Mouse (Mus musculus): ENCODE measurements around the gene Olig1. TPM values are rescaled to one million over a fixed set of nuclear protein-coding genes. Genes with fewer than 3 reads are reported as not detected.
"Not testable (repeated sequence)": the region's sequence is repeated elsewhere in the genome, so short reads cannot be mapped to it uniquely, and the experiment has no call there.

Olig1 gene
- polyA plus RNA-seq, 1 experiment from 2014 or later, result 0.10 TPM

DNA sequence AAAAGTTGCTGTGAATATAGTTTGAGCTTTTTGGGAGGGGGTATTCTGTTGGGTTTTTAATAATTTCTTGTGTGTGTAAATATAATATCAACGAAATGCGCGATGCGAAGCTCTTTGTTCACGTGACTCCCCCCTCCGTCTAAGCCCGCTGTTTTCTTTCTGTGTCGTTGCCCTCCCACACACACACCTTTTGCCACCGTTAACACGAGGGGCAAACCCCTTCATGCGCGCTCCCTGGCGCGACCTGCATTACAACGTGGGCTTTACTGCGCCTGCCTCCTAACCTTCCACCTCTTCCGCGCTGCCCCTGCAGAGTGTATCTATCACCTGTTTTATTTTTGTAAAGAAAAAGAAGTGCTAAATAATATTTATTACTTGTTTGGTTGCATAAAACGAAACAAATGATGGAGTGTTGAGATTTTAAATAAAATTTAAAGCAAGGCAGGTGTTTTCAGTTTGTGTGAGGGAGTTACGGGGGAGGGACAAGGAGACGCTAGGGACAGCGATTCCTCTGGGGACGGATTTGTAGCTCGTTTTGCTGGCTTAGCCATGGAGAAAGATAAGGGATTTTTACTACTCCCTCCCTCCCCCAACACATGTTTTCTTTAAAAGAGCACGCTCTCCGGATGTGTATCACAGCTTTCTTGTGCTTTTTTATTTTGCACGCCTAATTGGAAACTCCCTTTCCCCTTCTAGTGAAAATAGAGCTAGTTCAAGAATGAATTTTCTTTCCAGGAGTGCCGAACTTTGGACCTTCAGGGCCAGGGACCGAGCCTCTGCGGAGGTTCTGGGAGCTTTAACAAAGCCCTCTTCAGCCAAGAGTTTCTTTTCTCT, 41.1 kb upstream of the Olig1 start:
- WGBS, result 3% methylated on average over 30 of the region's 30 CpGs
- H3K27ac ChIP-seq, result no peak overlapping the region
- H3K36me3 ChIP-seq, result no peaks in the 10 kb centered on the region
- no peak overlapping the region for H3K4me3 ChIP-seq
- no peaks in the 10 kb centered on the region for H3K9me3 ChIP-seq
- H3K27me3 ChIP-seq (ENCODE audit: insufficient read depth, poor library complexity, severe bottlenecking), result peaks cover 100% of the 10 kb centered on the region
- no peak for DNase-seq (ENCODE audit: low spot score)
- peaks cover 32% of the 10 kb centered on the region for H3K4me1 ChIP-seq

DNA sequence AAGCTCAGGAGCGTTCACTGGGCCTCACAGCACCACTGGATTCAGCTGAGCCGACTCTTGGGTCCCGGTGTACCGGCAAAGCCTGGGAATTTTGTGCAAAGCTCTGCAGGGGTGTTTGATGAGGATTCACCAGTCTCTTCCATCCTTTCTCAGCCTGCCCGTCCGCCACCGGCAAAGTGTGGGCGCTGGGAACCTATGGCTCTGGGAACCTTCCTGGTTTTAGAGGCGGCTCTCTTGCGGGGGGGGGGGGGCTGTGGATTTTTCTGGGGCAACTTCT, 40.6 kb upstream of the Olig1 start:
- Histone ChIP-seq H3K36me3 (no peaks in the 10 kb centered on the region), H3K4me3 (no peak overlapping the region), H3K9me3 (no peaks in the 10 kb centered on the region), H3K27ac (no peak overlapping the region), H3K27me3 (ENCODE audit: insufficient read depth, poor library complexity, severe bottlenecking) (peaks cover 100% of the 10 kb centered on the region), H3K4me1 (peaks cover 32% of the 10 kb centered on the region)
- DNase-seq (ENCODE audit: low spot score), result no peak
- WGBS, result 5% methylated on average over 10 of the region's 10 CpGs

DNA sequence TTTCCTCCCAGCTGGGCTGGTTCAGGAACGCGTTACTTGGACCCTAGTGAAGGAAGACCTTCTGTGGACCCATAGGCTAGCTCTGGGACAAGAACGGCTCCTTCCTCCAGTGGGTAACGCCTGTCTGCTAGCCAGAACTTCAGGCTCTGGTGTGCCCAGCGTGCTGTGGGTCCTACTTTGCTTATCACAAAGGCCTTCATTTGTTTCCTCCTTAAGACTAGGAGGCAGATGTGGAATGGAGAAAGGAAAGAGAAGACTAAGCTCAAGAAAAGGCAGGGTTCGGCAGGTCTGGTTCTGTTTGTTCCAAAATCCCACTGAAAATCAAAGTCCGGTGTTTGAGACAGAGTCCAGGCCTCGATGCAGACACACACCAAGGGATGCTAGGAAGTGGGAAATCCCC, 39.9 kb upstream of the Olig1 start:
- no peaks in the 10 kb centered on the region for H3K9me3 ChIP-seq
- H3K27ac ChIP-seq, result no peak overlapping the region
- H3K4me3 ChIP-seq, result no peak overlapping the region
- H3K36me3 ChIP-seq, result no peaks in the 10 kb centered on the region
- peaks cover 100% of the 10 kb centered on the region for H3K27me3 ChIP-seq (ENCODE audit: insufficient read depth, poor library complexity, severe bottlenecking)
- WGBS, result 21% methylated on average over 8 of the region's 8 CpGs
- no peak for DNase-seq (ENCODE audit: low spot score)
- H3K4me1 ChIP-seq, result peaks cover 31% of the 10 kb centered on the region

DNA sequence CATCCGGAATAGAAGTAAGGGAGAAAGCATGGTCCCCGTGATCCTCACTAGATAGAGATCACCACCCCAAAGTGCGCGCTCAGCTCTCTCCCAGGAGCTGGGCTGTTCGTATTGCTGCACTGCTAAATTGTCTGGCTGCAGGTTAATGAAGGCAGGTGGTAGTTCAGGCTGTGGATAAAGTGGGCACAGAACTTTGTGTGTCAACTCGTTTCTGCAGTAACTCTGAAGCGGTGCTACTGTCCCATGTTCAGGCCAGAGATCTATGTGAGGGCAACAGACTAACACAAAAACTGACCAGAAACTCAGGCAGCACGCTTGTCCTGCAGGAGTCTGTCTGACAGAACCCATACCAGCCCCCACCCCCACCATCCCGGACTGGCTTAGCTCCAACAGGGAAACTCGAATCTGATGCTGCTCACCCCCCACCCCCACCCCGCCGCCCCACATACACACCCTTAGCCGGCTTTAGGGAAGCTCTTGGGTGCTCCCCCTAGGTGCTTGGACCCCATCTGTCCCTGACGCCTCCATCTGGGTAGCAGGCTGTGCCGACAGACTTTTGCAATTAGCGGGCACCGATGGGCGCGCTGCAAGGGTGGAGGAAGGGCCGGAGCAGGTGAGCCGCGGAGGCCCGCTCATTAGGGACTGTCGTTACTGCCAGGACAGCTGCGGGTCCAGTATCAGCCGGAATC, 37.6 kb upstream of the Olig1 start:
- H3K27ac ChIP-seq, result no peak overlapping the region

DNA sequence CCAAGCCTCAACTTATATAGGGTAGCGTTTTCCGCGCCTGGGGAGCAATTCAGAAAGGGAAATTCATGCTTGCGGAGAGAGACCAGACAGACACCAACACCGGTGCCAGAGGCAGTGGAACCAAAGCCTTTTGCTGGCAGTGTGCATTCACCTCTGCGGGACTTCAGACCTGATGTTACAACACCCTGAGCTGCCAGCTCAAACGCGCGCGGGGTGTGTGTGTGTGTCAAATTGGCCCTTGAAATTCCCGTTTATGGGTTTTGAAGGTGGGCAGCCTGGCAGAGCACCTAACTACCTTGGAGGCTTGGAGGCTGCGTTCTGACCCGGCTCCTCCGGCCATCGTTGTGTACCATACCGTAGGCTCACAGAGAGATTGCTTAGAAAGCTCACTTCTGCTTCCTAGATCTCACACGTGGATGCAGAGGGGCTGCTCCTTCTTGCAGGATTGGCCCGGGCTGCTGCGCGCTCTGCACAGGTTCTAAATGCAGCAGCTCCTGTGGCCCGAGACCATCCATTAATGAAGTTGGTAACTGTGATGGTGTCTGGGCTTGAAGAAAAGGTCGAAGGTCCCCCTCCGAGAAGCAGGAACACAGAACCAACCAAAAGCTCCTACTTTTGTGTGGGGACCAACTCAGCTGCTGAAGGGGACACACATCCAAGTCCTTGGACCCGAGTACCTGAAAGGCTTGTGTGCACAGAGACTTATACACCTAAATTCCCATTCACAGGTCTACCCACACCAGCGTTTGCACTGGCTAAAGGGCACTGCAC, 36.9 kb upstream of the Olig1 start:
- H3K27ac ChIP-seq, result no peak overlapping the region
- H3K36me3 ChIP-seq, result no peaks in the 10 kb centered on the region
- H3K4me3 ChIP-seq, result no peak overlapping the region
- peaks cover 7% of the 10 kb centered on the region; the same call in 1 of the 2 replicates for H3K4me1 ChIP-seq
- H3K9me3 ChIP-seq, result no peaks in the 10 kb centered on the region
- 8% methylated on average over 25 of the region's 25 CpGs for WGBS
- no peak for DNase-seq (ENCODE audit: low spot score)
- peaks cover 100% of the 10 kb centered on the region for H3K27me3 ChIP-seq (ENCODE audit: insufficient read depth, poor library complexity, severe bottlenecking)

More for the DNA sequence above, 37.6 kb upstream of the Olig1 start:
- no peaks in the 10 kb centered on the region for H3K36me3 ChIP-seq
- WGBS, result 4% methylated on average over 26 of the region's 26 CpGs
- DNase-seq (ENCODE audit: low spot score), result no peak
- peaks cover 100% of the 10 kb centered on the region for H3K27me3 ChIP-seq (ENCODE audit: insufficient read depth, poor library complexity, severe bottlenecking)
- H3K9me3 ChIP-seq, result no peaks in the 10 kb centered on the region
- H3K4me1 ChIP-seq, result peaks cover 13% of the 10 kb centered on the region
- no peak overlapping the region for H3K4me3 ChIP-seq

DNA sequence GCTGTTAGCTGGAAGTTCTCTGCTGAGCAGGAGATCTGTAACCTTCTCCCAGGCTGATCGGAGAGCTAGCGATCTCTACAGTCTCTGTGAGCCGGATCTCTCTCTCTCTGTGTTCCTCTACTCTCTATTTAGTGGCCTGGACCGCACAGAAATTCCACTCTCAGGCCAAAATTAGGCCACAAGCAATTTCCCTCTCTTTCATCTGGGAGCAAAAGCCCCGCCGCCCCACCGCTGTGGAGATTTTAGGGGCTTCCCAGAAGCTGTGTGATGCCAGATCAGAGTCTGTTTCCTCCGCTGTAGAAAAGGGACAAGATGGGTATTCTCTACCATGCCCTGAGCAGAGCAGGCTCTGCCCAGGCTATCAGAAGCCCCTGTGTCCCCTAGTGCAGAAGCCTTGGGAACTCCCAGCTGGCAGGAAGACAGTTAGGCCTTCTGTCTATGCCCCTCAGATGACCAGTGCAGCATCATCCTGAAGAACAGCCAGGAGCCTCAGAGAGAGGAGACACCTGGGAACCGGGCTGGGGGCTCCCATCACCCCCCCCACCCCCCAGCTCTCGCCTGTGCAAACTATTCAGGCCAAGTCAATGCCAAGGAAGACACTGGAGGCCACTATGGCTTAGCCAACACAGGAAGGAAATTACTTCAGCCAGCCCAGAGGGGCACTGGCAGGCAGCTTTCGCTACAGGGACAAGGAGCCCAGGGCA, 36.2 kb upstream of the Olig1 start:
- WGBS, result 24% methylated on average over 11 of the region's 11 CpGs
- peaks cover 6% of the 10 kb centered on the region; the same call in 1 of the 2 replicates for H3K4me1 ChIP-seq
- no peaks in the 10 kb centered on the region for H3K9me3 ChIP-seq
- peaks cover 100% of the 10 kb centered on the region for H3K27me3 ChIP-seq (ENCODE audit: insufficient read depth, poor library complexity, severe bottlenecking)
- H3K36me3 ChIP-seq, result no peaks in the 10 kb centered on the region
- no peak for DNase-seq (ENCODE audit: low spot score)
- H3K4me3 ChIP-seq, result no peak overlapping the region
- H3K27ac ChIP-seq, result no peak overlapping the region

DNA sequence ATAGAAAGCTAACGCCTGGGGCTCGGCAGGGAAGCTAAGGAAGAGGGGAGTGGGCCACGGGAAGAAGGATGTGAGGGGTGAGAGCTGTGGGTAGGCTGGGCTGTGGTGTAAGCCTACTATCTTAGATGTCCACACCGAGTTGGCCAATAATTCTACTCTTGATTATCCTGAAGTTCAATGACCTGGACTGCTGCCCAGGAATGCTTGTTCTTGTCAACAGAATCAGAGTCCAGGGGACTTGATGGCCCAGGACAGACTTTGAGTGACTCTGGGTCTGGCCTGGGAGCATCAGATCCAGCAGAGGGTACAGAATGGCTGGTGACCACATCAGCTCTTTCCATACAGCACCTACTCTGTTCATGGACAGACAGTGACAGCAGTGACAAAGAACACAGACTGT, 30.5 kb upstream of the Olig1 start:
- no peak overlapping the region for H3K27ac ChIP-seq
- 48% methylated on average over 4 of the region's 4 CpGs for WGBS

DNA sequence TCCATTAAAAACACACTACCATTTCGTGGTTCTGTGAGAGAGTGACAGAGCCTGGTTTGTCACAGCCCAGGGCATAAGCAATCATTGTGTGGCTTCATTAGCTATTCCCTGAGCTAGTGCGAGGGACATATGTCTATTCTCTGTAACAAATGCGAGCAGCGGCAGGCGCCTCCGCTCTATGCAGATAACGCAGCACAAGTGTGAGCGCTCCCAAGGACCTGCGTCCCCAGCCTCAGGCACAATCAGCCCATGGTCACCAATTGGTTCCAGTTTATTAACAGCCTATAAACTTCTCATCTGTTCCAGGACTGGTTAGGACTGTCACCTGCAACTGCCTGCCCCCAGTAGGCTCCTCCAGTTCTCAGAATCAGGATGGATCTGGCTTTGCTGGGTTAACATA, 23.3 kb upstream of the Olig1 start:
- 53% methylated on average over 9 of the region's 9 CpGs for WGBS
- H3K27ac ChIP-seq, result no peak overlapping the region
- no peaks in the 10 kb centered on the region for H3K9me3 ChIP-seq
- no peak for DNase-seq (ENCODE audit: low spot score)
- peaks cover 46% of the 10 kb centered on the region for H3K27me3 ChIP-seq (ENCODE audit: insufficient read depth, poor library complexity, severe bottlenecking)
- H3K4me3 ChIP-seq, result no peak overlapping the region
- H3K4me1 ChIP-seq, result no peaks in the 10 kb centered on the region
- no peaks in the 10 kb centered on the region for H3K36me3 ChIP-seq

More for the DNA sequence above, 30.5 kb upstream of the Olig1 start:
- H3K4me3 ChIP-seq, result no peak overlapping the region
- no peaks in the 10 kb centered on the region for H3K9me3 ChIP-seq
- no peaks in the 10 kb centered on the region for H3K4me1 ChIP-seq
- H3K27me3 ChIP-seq (ENCODE audit: insufficient read depth, poor library complexity, severe bottlenecking), result peaks cover 80% of the 10 kb centered on the region
- no peaks in the 10 kb centered on the region for H3K36me3 ChIP-seq
- no peak for DNase-seq (ENCODE audit: low spot score)

DNA sequence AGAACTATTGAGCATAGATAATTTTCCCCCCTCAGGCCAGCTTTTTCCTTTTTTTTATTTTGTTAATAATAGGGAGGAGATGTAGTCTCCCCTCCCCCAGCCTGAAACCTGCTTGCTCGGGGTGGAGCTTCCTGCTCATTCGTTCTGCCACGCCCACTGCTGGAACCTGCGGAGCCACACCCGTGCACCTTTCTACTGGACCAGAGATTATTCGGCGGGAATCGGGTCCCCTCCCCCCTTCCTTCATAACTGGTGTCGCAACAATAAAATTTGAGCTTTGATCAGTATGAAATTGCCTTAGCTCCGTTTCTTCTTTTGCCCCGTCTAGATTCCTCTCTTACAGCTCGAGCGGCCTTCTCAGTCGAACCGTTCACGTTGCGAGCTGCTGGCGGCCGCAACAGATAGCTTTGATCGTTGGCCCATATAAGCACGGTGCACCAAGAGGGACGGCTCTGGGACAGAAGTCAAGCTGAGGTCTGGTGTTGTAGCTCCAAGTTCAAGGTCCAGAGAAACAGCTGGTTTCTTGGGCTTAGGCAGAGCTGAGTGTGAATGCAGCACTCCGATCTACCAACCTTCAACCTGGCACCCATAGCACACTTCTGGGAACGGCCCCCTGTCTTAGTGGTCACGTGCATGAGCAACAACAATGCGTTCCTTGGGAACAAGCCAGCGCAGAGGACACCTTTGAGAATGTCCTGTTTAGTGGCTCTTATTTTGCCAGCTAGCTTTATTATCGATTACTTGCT, 14.0 kb upstream of the Olig1 start:
- DNase-seq (ENCODE audit: low spot score); H3K36me3 ChIP-seq; H3K9me3 ChIP-seq; H3K27ac ChIP-seq; H3K4me1 ChIP-seq: not testable (repeated sequence)
- Histone ChIP-seq H3K27me3 (ENCODE audit: insufficient read depth, poor library complexity, severe bottlenecking) (peaks cover 50% of the 10 kb centered on the region), H3K4me3 (peak overlapping the region; percentile 19; the same call in 1 of the 2 replicates)
- 22% methylated on average over 24 of the region's 28 CpGs for WGBS

DNA sequence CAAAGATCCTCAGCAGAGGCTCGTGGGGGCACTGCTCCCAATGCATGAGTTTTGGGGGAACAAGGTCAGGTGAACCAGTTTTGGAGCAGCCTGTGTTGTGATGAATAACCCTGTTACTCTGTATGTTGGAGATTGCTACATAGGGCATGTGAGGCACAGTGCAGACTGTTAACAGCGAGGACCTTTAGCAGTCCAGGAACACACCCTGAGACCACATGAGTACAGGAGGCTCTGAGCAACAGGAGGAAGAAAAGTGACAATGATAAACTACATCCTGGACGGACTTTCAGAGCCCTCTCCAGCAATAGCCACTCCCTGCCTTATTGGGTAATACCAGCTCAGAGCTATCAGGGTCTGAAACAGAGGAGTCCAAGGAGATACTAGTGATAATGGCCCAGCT, 10.6 kb upstream of the Olig1 start:
- Histone ChIP-seq H3K4me3 (no peak overlapping the region), H3K27me3 (ENCODE audit: insufficient read depth, poor library complexity, severe bottlenecking) (peaks cover 79% of the 10 kb centered on the region), H3K9me3 (no peaks in the 10 kb centered on the region), H3K36me3 (no peaks in the 10 kb centered on the region), H3K27ac (no peak overlapping the region), H3K4me1 (no peaks in the 10 kb centered on the region)
- 55% methylated on average over 3 of the region's 3 CpGs for WGBS
- no peak for DNase-seq (ENCODE audit: low spot score)

DNA sequence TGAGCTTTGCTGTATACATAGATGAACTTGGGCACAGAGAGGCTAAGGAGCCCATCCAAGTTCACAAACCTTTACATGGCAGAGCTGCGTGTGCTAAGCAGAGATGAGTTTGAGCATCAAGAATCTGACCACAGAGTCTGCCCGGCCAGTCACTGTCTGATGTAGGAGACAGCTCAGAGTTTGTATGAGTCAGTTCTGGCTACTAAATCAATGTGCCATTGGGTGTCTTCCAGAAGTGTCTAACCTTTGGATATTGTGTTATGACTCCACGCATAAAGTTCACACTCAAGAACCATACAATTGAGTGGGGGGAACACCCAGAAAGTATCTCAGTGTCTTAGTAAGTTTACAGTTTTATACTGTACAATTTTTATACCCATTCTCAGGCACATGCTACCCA, 8.7 kb upstream of the Olig1 start:
- H3K27me3 ChIP-seq (ENCODE audit: insufficient read depth, poor library complexity, severe bottlenecking), result peaks cover 94% of the 10 kb centered on the region
- H3K4me1 ChIP-seq, result no peaks in the 10 kb centered on the region
- H3K4me3 ChIP-seq, result no peak overlapping the region
- no peaks in the 10 kb centered on the region for H3K9me3 ChIP-seq
- H3K27ac ChIP-seq, result no peak overlapping the region
- no peak for DNase-seq (ENCODE audit: low spot score)
- WGBS, result 78% methylated on average over 3 of the region's 3 CpGs
- no peaks in the 10 kb centered on the region for H3K36me3 ChIP-seq
